Comparison of ENCODE assay signal across 24 mouse cellular contexts in the genomic region with DNA sequence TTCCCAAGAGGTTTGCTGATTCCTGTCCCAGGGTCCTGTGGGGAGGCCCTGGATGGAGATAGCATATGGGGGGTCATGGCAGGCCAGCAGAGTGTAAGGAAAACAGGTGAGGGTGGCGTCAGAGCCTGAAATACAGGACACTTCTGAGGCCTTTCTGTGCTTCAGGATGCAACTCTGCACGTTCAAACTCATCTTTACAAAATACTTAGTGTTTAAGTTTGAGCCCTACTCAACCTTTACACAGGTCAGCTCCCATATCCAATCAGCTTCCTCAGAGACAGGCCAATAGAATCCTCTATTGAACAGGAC.
DNase-seq lines count a peak whose midpoint lies in the region; ATAC-seq and TF ChIP-seq lines count a peak whose summit lies in the region.
"Had no signal": no experiment of that assay in that cellular context is flagged by ENCODE, and none has a peak within 500 bp of the region (broad histone marks: within the 10 kb centered on the region; RNA-seq: fewer than 3 reads in every experiment).

No protein-coding gene starts in this region.

- peak overlapping the region; percentile 56 for H3K27ac ChIP-seq in liver, embryonic 13.5 days
- no peak overlapping the region for H3K27ac ChIP-seq in liver, embryonic 12.5 days
- H3K27ac ChIP-seq in spleen, adult 2 months (ENCODE audit: insufficient read depth, low read length): peak overlapping the region; percentile 82
- H3K27ac ChIP-seq in midbrain, embryonic 15.5 days: no peak overlapping the region
- H3K27ac ChIP-seq: forebrain, embryonic 10.5 days; forebrain, embryonic 13.5 days; hindbrain, embryonic 12.5 days; hindbrain, embryonic 15.5 days had no signal

- no peak for ATAC-seq in liver, embryonic 13.5 days (ENCODE audit: low read depth)
- ATAC-seq in liver, embryonic 12.5 days: no peak
- no peak for ATAC-seq in midbrain, embryonic 15.5 days (replicated peaks)
- ATAC-seq: activated CD4-positive, CD25-positive, alpha-beta regulatory T cell, adult 4 months; forebrain, embryonic 13.5 days; forebrain, embryonic 16.5 days had no signal

- no peak for TF ChIP-seq CTCF in spleen, adult 2 months (IDR thresholded peaks at IDR 0.05; ENCODE audit: extremely low read depth, insufficient read depth, insufficient read length, insufficient replicate concordance)

- no peak for TF ChIP-seq POLR2A in spleen, adult 2 months (IDR thresholded peaks at IDR 0.05; ENCODE audit: low read depth, low read length)

- 27% methylated on average over 2 of the region's 2 CpGs for WGBS in liver, embryonic 13.5 days (ENCODE audit: insufficient replicate concordance)
- WGBS in liver, embryonic 12.5 days (ENCODE audit: insufficient replicate concordance): 45% methylated on average over 2 of the region's 2 CpGs
- 51% methylated on average over 2 of the region's 2 CpGs for WGBS in spleen, adult 2 months
- WGBS in midbrain, embryonic 15.5 days: 81% methylated on average over 2 of the region's 2 CpGs

- no peak overlapping the region for H3K9ac ChIP-seq in liver, embryonic 13.5 days
- H3K9ac ChIP-seq in liver, embryonic 12.5 days: no peak overlapping the region
- H3K9ac ChIP-seq in midbrain, embryonic 15.5 days: no peak overlapping the region
- H3K9ac ChIP-seq: forebrain, embryonic 13.5 days; hindbrain, embryonic 12.5 days; hindbrain, embryonic 15.5 days had no signal

- peak; percentile 72 for DNase-seq in heart, adult 11 months
- DNase-seq in heart, adult 8-10 months (ENCODE audit: low spot score): no peak
- no peak for DNase-seq in liver, embryonic 13.5 days
- no peak for DNase-seq in spleen, adult 2 months (ENCODE audit: low read depth in 1 of 2, low spot score in 2 of 2)
- no peak for DNase-seq in spleen, adult 18-20 months
- no peak for DNase-seq in kidney, adult 11 months
- DNase-seq: adrenal gland, adult 8-10 months; adrenal gland, postnatal 25 days; cerebellum, adult 18-20 months; cerebellum, adult 9-10 months; cerebellum, postnatal 14 days; gastrocnemius, postnatal 10 days; gastrocnemius, postnatal 36 days; heart, postnatal 10 days; heart, postnatal 4 days had no signal

- H3K36me3 ChIP-seq in liver, embryonic 13.5 days: no peaks in the 10 kb centered on the region
- H3K36me3 ChIP-seq in liver, embryonic 12.5 days: no peaks in the 10 kb centered on the region
- H3K36me3 ChIP-seq in spleen, adult 2 months (ENCODE audit: control insufficient read depth, insufficient read depth, low read length): no peaks in the 10 kb centered on the region
- no peaks in the 10 kb centered on the region for H3K36me3 ChIP-seq in midbrain, embryonic 15.5 days (replicated peaks)
- H3K36me3 ChIP-seq: forebrain, embryonic 10.5 days; hindbrain, embryonic 12.5 days; hindbrain, embryonic 15.5 days had no signal

- H3K4me2 ChIP-seq in liver, embryonic 13.5 days: no peak overlapping the region
- H3K4me2 ChIP-seq in liver, embryonic 12.5 days: no peak overlapping the region
- H3K4me2 ChIP-seq in midbrain, embryonic 15.5 days: no peak overlapping the region
- H3K4me2 ChIP-seq: forebrain, embryonic 13.5 days; heart, embryonic 11.5 days; hindbrain, embryonic 12.5 days; hindbrain, embryonic 15.5 days had no signal

- no peak overlapping the region for H3K4me3 ChIP-seq in liver, embryonic 13.5 days (replicated peaks)
- no peak overlapping the region for H3K4me3 ChIP-seq in liver, embryonic 12.5 days
- H3K4me3 ChIP-seq in spleen, adult 2 months (ENCODE audit: extremely low read depth, insufficient read depth, insufficient read length): no peak overlapping the region
- no peak overlapping the region for H3K4me3 ChIP-seq in midbrain, embryonic 15.5 days
- H3K4me3 ChIP-seq: forebrain, embryonic 10.5 days; forebrain, embryonic 13.5 days; hindbrain, embryonic 12.5 days; hindbrain, embryonic 15.5 days had no signal

- H3K27me3 ChIP-seq in liver, embryonic 13.5 days: no peaks in the 10 kb centered on the region
- H3K27me3 ChIP-seq in liver, embryonic 12.5 days (replicated peaks): no peaks in the 10 kb centered on the region
- H3K27me3 ChIP-seq in spleen, adult 2 months (ENCODE audit: control insufficient read depth, insufficient read depth, low read length): no peaks in the 10 kb centered on the region
- no peaks in the 10 kb centered on the region for H3K27me3 ChIP-seq in midbrain, embryonic 15.5 days (replicated peaks)
- H3K27me3 ChIP-seq: forebrain, embryonic 13.5 days; hindbrain, embryonic 12.5 days; hindbrain, embryonic 15.5 days had no signal

- H3K4me1 ChIP-seq in liver, embryonic 13.5 days (replicated peaks): no peaks in the 10 kb centered on the region
- H3K4me1 ChIP-seq in liver, embryonic 12.5 days: no peaks in the 10 kb centered on the region
- H3K4me1 ChIP-seq in spleen, adult 2 months (ENCODE audit: control insufficient read depth, insufficient read depth, insufficient read length): peaks cover 21% of the 10 kb centered on the region
- peaks cover 20% of the 10 kb centered on the region for H3K4me1 ChIP-seq in midbrain, embryonic 15.5 days
- H3K4me1 ChIP-seq: hindbrain, embryonic 12.5 days had no signal

- H3K9me3 ChIP-seq in liver, embryonic 13.5 days (replicated peaks): no peaks in the 10 kb centered on the region
- no peaks in the 10 kb centered on the region for H3K9me3 ChIP-seq in liver, embryonic 12.5 days (replicated peaks)
- H3K9me3 ChIP-seq in midbrain, embryonic 15.5 days: no peaks in the 10 kb centered on the region
- H3K9me3 ChIP-seq: forebrain, embryonic 10.5 days; forebrain, embryonic 13.5 days; hindbrain, embryonic 12.5 days; hindbrain, embryonic 15.5 days had no signal

Comparison
In these comparisons a context has a peak if more than half of its experiments do, and no peak if none do; other contexts are left out.
1. H3K27ac ChIP-seq: peak in liver, embryonic 13.5 days (single experiment) and spleen, adult 2 months (single experiment); none in liver, embryonic 12.5 days (single experiment) and midbrain, embryonic 15.5 days (single experiment).